Mouse (Mus musculus) retina, postnatal 7 days (tissue): ENCODE data around the gene Ces1d.
"Not testable (repeated sequence)": the region's sequence is repeated elsewhere in the genome, so short reads cannot be mapped to it uniquely, and the experiment has no call there.

Source experiments
- DNase-seq: peaks from one replicate; pipeline ENCODE4 v3.0.0-alpha.2; 2012; ENCODE audit warnings: low read depth, low spot score

The Ces1d gene

GRCm38 (mm10) chr8:93197685-93198525, at the start of gene Ces1d:
Gene Ces1d, minus strand, starts transcription at chr8:93197838.
- no peak for DNase-seq

DNA sequence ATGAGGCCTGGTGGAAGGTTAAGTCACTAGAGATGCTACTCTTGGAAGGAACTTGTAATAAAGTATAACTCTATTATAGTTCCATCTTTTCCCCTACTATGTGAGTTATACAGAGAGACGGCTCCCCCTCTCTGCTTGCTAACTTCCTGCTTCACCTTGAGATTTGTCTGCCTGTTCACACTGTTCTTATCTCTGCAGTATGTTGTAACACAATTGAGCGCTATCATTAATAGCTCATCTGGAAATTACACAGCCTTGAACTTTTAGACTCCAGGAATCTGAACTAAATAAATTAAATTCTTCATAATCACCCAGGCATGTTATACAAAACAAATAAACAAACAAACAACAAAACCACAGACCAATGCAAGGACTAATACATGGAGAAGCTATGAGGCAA, 48.4 kb upstream of the Ces1d start:
- no peak for DNase-seq

GRCm38 (mm10) chr8:93239884-93240283, 42.2 kb upstream of the Ces1d start:
- no peak for DNase-seq

DNA sequence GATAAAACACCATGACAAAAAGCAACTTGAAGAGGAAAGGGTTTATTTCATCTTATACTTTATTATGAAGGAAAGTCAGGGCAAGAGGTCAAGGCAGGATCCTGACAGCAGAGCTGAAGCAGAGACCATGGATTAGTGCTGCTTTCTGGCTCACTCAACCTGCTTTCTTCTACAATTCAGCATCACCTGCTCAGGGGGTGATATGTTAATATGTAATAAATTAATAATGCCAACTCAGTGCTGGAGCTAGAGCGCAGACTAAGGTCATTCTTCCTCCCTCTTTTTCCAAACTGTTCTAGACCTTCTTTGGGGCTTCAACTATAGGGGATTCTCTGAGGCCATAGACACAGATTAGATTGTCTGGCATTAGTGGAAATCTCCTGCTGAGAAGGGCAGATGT, 38.0 kb upstream of the Ces1d start:
- DNase-seq = no peak

- no peak for DNase-seq
These were observed 37.1 kb upstream of the Ces1d start for GRCm38 (mm10) chr8:93234706-93235105.

DNA sequence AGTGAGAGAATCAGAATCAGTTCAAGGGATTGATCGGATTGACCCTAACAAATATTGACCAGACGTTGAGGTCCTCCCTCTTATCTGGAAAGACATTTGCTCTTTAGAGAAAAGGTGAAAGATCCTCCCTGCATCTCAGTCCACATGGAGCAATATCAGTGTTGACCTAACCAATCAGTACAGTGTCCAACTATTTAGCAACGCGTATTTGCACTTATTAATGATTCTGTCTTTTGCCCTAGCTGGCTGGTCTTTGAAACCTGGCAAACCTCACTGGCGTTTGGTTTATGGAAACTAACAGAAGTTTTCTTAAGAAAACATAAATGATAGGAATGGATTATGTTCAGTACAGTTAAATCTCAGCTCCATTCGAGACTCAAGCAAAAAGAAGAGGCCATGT, 36.4 kb upstream of the Ces1d start:
- no peak for DNase-seq

DNA sequence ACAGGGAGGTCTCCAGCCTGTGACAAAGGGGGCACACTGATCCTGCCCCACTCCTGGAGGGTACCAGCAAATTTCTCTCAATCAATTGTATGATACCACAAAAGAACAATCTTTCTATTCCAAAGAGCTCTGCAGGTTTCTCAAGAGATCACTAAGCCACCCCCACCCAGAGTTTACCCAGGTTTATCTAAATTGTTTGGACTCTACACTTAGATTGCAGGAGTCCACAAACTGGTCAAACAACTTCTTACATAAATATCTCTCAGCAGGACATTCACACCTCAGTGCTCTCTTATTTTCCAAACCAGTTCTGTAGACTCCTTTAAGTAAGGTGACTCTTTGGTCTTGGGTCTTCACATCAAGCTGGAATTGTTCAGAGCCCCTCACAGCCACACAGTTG, 31.8 kb upstream of the Ces1d start, which contains the start of gene Ces1e:
Ces1e (minus strand) TSS at position 174 of the 400 bp plus-strand sequence.
- DNase-seq = no peak

DNA sequence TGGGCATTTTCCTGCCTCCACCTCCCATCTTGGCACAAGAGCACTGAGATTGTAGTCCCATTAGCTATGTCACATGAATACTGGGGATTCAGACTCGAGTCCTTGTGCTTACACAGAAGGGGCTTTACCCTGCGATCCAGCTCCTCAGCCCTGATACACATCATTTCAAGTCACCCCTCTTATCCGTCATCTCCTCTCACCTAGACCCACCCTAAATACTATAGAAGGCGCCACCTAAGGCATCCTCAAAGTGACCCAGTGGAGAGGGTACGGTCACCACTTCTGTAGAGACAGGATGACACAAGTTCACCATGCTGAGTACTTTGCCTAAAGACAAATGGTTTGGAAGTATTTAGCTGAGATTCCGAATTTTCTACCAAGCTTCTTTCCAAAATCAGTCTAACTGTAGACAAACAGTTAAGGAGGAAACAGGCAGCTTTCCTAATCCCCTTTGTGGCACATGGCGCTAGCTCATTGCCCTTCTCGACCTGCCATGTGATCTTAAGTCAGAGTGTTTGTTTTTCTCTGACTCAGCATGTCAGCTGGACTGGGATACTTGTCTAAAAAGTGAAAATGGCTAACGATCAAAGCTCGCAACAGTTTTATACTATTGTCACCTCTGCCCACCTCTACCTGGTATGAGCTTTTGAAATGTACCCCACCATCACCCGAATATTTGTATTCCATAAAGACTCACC, 31.2 kb upstream of the Ces1d start:
- DNase-seq = no peak

DNA sequence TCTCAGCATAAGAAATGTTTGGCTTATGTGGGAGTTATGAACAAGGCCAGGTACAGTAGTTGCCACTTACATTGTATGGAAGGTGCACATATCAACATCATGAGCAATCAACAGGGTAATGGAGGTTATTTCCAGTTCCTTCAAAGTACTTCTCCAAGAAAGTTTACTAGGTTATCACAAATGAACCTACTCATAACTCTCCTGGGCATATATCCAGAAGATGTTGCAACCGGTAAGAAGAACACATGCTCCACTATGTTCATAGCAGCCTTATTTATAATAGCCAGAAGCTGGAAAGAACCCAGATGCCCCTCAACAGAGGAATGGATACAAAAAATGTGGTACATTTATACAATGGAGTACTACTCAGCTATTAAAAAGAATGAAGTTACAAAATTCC, 28.8 kb upstream of the Ces1d start:
- DNase-seq = not testable (repeated sequence)

DNA sequence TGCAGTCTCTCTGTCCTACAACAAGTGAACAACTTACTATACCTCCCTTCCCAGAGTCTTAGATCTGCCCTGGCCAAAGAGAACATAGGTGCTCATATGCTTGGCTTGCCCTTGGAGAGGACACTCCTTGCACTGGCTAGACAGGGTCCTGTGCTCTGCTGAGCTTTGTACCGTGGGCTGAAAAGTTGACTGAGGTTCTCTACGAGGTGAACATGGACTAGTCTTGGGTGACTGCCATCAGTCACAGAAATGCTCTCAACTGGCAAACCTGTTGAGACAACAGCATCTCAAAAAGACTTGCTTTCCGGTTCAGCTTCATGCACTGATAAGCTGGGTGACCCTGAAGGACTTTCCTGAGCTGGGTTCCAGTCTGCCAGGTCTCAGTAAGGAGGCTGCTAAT, 24.3 kb upstream of the Ces1d start:
- no peak for DNase-seq

GRCm38 (mm10) chr8:93217867-93218266, 20.2 kb upstream of the Ces1d start:
- DNase-seq = no peak

GRCm38 (mm10) chr8:93217375-93217774, 19.7 kb upstream of the Ces1d start:
- no peak for DNase-seq

- DNase-seq = no peak
These were observed 13.5 kb upstream of the Ces1d start for GRCm38 (mm10) chr8:93211091-93211490.

- DNase-seq = not testable (repeated sequence)
These were observed 1.5 kb upstream of the Ces1d start for GRCm38 (mm10) chr8:93199146-93199545.

DNA sequence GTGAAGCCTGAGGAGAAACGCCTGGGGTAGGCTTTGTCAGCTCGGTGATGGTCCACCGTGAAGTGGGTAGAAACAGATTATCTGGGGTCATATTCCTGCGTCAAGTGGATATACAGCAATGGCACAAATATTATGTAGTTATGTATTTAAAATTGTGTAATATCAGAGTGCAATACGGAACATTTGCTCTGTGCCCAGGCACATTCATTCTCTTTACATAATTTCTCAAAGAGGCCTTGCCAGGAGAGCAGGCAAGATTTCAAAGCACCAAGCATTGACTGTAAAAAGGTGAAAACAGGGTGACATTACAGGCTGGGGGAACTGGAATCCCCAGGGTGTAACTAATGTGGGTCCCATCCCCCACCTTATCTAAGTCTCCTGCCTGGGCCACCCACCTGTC, 1.2 kb downstream of the Ces1d start:
- DNase-seq = no peak

DNA sequence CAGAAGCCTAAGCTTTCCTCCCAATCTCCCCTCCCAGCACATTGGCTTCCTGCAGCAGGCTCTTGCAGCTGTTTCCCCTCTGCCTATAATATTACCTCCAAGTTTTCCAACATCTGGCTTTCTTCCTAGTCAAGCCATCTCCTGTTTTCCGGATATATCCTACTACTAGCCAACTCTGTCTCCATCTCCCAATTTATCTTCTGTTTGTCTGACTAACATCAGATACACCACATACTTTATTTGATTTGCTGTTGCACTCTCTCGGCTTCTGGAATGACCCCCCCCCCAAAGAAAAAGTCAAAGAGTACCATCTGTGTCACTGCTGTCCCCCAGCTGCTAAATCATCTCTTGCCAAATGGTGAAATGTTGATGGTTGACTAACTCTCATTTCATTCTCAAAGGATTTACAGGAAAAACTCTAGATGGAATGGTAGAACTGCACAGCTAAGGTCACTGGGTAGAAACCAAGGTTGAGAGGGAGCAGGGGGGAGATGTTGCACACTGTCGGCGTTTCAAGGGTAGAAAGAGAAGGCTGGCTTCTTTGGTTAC, 17.0 kb downstream of the Ces1d start:
- DNase-seq = no peak

- DNase-seq = no peak
These were observed 21.0 kb downstream of the Ces1d start for GRCm38 (mm10) chr8:93176593-93176992.

DNA sequence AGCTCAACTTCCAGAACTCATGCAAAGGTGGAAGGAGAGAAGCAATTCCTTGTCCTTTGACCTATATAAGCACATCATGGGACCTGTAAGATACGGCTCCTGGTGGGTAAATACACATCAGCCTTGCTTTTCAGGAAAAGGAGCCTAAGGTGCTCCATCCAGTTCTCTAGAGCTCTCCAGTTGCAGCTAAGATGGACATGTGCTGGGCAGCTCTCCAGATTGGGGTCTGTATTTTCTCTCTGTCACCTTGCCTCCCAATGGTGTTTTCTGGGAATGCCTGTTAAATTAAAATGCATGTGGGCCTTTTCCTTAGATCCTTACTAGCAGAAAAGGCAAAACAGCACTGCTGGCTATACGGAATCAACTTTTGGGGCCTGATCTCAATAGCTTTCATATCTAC, 23.1 kb downstream of the Ces1d start:
- DNase-seq = no peak

- DNase-seq = no peak
These were observed 25.6 kb downstream of the Ces1d start for GRCm38 (mm10) chr8:93171846-93172590.

DNA sequence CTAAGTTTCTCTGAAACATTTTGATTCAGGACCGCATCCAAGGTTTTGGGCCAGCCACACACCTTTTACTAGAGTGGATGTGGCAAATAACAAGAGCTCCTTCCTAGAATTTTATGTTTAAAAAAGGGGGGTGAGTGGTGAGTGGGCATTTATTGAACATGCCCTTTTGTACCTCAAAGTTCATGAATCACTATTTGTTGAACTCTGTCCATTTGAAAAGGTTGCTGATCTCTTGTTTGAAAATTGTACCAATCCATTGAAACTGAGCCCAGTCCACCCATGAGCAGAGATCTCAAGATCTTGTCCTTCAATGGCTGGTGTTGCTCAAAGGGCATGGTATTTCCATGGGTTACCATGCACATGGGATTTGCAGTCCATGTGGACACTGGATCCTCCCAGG, 34.3 kb downstream of the Ces1d start:
- DNase-seq = no peak

GRCm38 (mm10) chr8:93151401-93151800, 46.2 kb downstream of the Ces1d start:
- no peak for DNase-seq

- no peak for DNase-seq
These were observed 50.3 kb downstream of the Ces1d start for GRCm38 (mm10) chr8:93147331-93147730.
